Mouse (Mus musculus): ENCODE results near the gene Ddit4.

DNA sequence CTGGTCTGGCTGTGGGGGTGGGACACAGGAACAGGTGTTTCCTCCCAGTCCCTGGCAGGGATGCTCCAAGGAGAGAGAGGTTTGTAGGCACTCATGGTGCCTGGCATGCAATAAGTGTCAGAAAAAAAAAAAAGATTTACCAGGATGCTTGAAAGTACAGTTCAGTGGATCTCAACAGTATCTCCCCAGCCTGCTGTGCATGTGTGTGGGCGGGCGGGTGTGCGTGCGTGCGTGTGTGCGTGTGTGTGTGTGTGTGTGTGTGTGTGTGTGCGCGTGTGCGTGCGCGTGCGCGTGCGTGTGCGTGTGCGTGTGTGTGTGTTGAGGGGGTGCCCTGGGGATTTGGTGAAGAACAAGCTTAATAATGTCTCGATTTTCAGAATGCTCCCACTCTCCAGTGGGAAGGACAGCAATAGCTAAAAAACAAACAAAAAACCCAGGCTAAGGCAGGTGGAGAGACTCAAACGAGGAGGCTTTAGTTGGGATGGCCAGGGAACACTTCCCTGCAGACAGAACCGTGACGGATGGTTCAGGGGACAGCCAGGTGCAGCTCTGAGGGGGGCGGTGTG is 9.3 kb downstream of the Ddit4 start:
- no peak for TF ChIP-seq CTCF (IDR thresholded peaks at IDR 0.05; ENCODE audit: low read depth)
- TF ChIP-seq EP300 (IDR thresholded peaks at IDR 0.05; ENCODE audit: low read depth), result no peak
